Mouse (Mus musculus) layer of hippocampus, postnatal 10 days (tissue): ENCODE measurements at regions not wholly inside any gene's neighbourhood (a gene's known extent, or its start where the extent isn't known, plus 50 kb on each side); places are given as distances from the start of the nearest gene placed in this dataset.
A peak's percentile ranks its signal among the peaks of the same experiment; 100 is the strongest.

Experiments
- DNase-seq, 2 experiments: peaks; one replicate each; pipeline ENCODE4 v3.0.0; 2021; ENCODE audit warnings: low spot score in 2 of 2

DNA sequence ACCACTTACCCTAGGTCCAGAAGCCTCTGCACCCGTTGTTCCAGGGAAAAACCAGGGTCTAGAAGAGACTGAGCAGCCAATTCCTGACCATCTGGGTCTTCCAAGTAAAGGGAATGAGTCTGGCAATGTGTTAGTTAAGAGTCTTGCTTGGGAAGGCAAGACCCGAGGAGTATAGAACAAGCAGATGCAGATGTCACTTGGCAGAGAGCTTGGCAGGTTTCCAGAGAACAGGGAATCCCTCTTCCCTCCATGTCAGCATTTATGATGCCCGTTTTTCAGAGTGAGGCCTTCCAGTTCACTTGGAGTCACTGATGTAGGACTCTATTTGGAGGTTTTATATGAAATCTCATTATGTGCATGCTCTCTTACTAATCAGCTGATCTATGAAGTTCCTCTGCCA lies 231.1 kb downstream of the Bcl2 start:
- no peak for DNase-seq

DNA sequence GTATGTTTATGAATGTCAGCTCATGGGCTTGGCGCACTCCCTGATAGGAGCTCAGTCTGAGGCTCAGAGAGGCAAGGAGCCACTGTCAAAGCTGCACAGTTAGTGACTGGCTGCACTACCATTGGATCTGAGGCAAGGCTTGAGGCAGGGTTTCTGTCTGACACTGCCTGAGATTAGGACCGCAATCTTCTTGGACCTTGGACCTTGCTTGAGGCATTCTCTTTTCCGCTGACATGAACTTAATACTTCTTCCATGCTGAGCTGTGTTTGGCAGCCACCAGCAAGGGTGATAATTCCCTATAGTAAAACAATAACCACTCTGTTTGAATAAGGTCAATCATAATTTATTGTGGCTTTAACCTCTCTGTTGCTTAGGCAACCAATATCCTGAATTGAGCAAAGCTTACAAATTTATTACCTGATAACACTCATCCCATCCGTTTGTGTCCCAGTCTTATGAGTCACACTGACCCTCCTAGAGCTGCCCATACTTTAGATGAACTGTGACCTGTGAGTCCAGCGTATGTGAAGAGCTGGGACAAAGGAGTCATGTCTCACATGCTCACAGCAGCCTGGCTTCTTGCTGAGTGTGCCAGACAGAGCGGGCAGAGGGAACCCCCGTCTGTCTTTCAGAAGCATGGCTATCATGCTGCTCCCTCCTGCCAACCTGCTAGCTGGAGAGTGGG lies 236.3 kb downstream of the Bcl2 start:
- peak; percentile 5 to 15 for DNase-seq

DNA sequence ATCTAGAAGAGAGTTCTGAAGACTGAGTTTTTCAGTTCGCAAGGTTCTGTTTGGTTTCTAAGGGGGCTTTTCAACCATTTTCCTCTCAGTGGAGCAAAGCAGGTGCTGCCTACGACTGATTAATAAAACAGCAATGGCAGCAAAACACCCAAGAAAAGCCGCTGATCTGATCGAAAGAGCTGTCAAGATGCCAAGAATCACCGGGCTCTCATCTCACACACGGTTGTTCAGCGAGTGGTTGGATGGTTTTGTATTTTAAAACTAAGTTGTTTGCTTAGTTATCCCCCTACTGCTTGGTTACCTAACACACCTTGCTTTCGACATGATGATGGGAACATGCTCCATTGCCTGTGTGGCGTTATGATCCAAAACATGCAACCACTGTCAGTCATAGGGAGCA lies 246.1 kb downstream of the Bcl2 start:
- DNase-seq = no peak

DNA sequence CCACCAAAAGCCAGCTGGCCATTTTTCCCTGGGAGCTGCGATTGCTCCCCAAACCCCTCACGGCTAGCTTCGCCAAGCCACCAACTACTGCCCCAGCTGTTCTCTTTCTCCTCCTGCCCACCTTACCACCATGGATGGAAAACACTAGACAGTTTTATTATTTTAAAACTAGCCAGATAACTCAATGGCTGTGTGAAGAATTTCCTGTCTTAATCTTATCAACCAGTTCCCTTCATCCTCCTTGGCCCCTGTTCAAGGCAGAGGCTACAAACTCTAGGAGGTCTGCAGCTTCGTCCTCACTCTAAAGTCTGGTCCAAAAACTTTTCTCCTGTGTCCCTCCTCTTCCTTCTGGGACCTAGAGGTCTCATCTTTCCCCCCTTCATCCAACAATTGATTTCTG lies 247.4 kb downstream of the Bcl2 start:
- DNase-seq = no peak

DNA sequence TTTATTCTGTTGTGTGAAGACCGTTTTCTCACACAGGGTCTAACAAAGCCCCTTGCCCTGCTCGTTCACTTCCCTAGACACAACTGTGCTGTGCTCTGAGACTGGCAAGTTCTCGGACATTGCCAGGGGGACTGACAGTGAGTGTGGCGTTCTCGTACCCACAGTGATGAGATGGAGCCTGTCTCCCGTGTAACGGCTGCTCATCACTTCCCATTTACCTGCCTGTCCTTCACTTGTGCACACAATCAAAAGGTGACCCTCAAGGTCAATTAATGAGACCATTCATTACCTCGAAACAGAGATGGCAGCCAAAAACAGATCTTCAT lies 248.1 kb downstream of the Bcl2 start:
- no peak for DNase-seq

DNA sequence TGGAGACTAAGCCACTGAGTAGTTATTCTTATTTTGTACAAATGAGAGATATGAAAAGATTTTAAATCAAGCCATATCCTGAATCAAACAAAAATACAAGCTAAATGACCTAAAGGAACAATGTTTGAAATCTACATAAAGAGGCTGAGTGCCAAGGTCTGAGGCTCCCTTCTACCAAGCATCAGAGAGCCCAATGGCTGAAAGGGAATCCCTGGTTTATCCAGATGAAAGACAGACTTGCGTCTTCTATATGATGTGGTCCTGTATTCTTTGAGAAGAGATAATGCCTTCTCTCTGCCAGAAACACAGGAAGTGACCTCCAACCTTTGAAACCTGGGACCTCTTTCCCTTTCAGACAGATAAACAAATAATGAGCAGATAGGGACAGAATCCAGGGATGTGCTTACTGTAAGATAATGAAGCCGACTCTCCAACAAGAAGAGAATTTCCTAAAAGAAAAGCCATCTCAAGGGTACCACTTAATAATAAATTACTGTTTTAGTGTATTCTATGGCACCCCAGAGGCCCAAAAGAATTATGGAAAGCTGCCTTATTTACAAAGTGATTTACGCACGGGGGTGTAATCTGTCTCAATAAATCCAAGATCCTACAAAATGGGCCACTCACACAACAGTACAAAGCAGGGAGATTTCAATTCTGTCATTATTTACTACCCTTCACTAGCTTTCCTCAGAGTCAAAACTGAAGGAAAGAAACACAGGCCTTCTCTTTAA lies 248.7 kb downstream of the Bcl2 start:
- DNase-seq = no peak

DNA sequence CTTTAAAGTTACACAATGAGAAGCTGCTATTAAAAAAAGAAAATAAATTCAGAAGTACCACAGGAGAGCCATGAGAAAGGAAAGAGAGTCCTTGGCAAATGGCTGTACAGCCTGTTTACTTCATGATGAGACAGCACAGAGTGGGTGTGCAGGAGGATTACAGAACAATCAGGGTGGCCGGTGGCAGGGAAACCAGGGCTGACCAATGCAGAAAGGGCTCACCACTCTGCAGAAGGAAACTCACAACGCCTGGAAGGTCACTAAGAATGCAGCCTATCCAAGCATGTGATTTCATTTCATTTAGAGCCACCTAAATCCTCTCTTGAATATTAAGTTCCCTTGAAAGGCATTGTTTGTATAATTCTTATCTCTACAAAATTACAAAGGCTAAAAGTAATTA lies 249.3 kb downstream of the Bcl2 start:
- DNase-seq = no peak

DNA sequence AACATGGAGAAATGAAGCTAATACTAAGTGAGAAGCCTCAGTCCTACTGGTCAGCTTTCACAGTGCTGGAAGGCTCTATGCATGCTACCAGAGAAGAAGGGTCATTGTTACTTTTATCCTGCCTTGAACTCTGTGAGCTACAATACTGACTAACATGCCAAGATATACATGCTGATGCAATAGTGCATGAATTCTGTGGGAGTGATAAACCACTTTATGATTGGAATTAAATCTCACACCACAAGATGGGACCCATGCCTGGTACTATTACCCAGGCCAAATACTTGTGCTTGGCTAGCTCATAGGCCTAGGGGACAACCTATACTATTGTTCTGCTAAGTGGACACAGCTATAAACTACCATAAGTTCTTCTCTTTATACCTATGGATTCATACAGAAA lies 251.5 kb downstream of the Bcl2 start:
- no peak for DNase-seq

DNA sequence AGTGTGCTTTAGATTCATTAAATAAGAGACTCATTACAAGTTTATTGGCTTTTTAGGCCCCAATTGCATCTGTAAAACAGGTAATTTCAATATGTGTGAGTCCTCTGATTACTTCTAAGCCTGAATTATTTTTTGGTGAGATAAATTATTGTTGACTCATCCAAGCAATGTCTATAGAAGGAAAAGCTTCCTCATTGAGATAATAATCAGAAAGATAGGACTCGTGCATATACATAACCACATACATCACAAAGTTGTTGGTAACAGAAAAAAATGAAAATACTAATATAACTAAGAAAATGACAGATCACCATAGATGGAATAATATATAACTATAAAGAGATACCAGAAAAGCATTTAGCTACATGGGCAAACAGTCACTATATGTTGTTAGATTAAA lies 252.0 kb downstream of the Bcl2 start:
- DNase-seq = no peak

DNA sequence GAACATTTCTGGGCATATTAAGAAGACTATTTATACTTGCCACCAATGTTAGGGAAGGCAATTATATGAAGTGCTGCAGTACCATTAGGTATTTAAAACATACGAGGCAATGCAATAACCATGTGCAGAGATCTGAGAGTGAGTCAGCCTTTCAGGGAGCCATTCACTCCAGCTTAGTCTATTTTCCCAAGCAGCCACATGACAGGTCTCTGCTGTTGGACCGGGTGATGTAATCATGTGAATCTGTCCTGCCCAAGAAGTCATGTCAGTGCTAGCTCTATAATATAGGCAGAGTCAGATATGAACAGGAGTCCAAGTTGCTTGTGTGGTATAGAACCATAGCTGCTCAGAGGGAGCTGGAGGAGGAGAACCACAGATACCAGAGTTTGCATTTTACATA lies 253.1 kb downstream of the Bcl2 start:
- no peak for DNase-seq

DNA sequence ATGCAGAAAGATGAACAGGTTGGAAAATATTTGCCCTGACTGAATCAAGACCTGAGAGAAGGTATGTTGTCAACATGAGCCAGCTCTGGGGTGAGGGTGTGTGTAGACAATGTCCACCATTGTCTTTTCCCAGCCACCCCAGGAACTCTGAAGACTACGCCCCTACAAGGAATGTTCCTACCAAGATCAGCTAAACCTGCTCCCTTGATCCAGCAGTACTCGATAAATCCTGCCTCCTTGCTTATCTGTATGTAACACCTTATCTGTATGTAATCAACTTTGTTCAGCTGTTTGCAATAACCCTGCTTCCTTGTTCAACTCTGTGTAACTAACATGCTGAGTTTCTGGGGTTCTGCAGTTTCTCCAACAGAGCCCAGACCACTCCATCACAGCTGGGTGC lies 264.3 kb downstream of the Bcl2 start:
- no peak for DNase-seq
